Mouse (Mus musculus) layer of hippocampus, adult 9-10 months (tissue): ENCODE measurements around the gene Esp22.
"Not testable (repeated sequence)": the region's sequence is repeated elsewhere in the genome, so short reads cannot be mapped to it uniquely, and the experiment has no call there.

Experiments used
- DNase-seq: peaks from one replicate; pipeline ENCODE4 v3.0.0; 2022; ENCODE audit warnings: low spot score

Esp22 gene

GRCm38 (mm10) chr17:39095034-39095433 lies at the start of gene Esp22:
TSS of gene Esp22 (plus strand) at chr17:39095334.
- no peak for DNase-seq

DNA sequence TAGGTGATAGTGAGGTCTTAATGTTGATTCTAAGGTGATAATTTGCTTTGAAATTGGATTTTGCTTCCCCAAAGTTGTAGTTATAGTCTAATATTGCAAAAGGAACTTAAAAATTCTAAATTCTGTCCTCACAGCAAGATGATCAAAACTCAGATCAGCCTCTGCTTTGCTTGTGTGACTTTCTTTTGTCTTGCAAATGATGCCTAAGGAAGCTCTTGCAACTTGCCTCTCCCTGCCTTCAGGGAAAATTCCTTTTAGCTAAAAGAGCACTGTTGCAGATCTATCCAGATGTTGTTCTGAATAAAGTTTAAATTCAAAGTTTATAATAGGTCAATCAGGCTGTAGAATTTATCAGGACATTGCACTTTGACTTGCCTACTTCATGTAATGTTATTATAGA lies 31.5 kb upstream of the Esp22 start:
- DNase-seq = no peak

- no peak for DNase-seq
Measured at GRCm38 (mm10) chr17:39076937-39077336, 18.2 kb upstream of the Esp22 start, which contains the start of gene Esp23. TSS of gene Esp23 (minus strand) at chr17:39077037.

- not testable (repeated sequence) for DNase-seq
Measured at GRCm38 (mm10) chr17:39107126-39107525, 12.0 kb downstream of the Esp22 start.

- not testable (repeated sequence) for DNase-seq
Measured at GRCm38 (mm10) chr17:39129156-39129555, 34.0 kb downstream of the Esp22 start.
